Mouse (Mus musculus) intestine, embryonic 16.5 days (tissue): ENCODE results near the gene Tmem170b. TPM values are rescaled to one million over a fixed set of nuclear protein-coding genes. Genes with fewer than 3 reads are reported as not detected.

Experiments used
- ATAC-seq: fragments of 200-750 bp; cut with Nextera tagmentation; 2 replicates; pipeline ENCODE4 v1.8.0; 2017; ENCODE audit warnings: moderate TSS enrichment, moderate library complexity
- H3K27ac ChIP-seq: fragments of 300-500 bp; sonication (generic); 2 replicates; pipeline ENCODE4 v1.5.1; 2014; ENCODE audit warnings: mild to moderate bottlenecking, low read length
- H3K27me3 ChIP-seq: fragments of 300-500 bp; sonication (generic); replicated peaks from 2 replicates; pipeline ENCODE4 v1.6.1; 2014; ENCODE audit warnings: low read length, control low read depth, mixed read lengths; ENCODE audit not compliant: control insufficient read depth, insufficient read depth
- H3K36me3 ChIP-seq: fragments of 300-500 bp; sonication (generic); 2 replicates; pipeline ENCODE4 v1.6.1; 2014; ENCODE audit warnings: low read length, control low read depth; ENCODE audit not compliant: control insufficient read depth, insufficient read depth
- H3K4me1 ChIP-seq: fragments of 300-500 bp; sonication (generic); 2 replicates; pipeline ENCODE4 v1.6.1; 2014; ENCODE audit warnings: low read length, control low read depth, mixed read lengths; ENCODE audit not compliant: control insufficient read depth, insufficient read depth
- H3K4me2 ChIP-seq: fragments of 300-500 bp; sonication (generic); 2 replicates; pipeline ENCODE4 v1.6.1; 2014; ENCODE audit warnings: low read depth, low read length, control low read depth
- H3K4me3 ChIP-seq: fragments of 300-500 bp; sonication (generic); 2 replicates; pipeline ENCODE4 v1.5.1; 2014; ENCODE audit warnings: mild to moderate bottlenecking, low read length
- H3K9ac ChIP-seq: fragments of 300-500 bp; sonication (generic); 2 replicates; pipeline ENCODE4 v1.6.1; 2014; ENCODE audit warnings: low read depth, low read length
- H3K9me3 ChIP-seq: fragments of 300-500 bp; sonication (generic); 2 replicates; pipeline ENCODE4 v1.6.1; 2016; ENCODE audit warnings: low read length, control low read depth; ENCODE audit not compliant: control insufficient read depth
- WGBS: fragments of 180-500 bp; shearing (Covaris S2); extraction: QIAGEN DNeasy Blood & Tissue Kit; methylation state at CpG from one replicate; pipeline ENCODE4 v1.1.7; 2014; 5-methylcytosine and 5-hydroxymethylcytosine counted together
- polyA plus RNA-seq: library from polyadenylated mRNA; unstranded; fragments of >200 nt; fragmentation: Nextera tagmentation; extraction: Ambion mirVana; gene quantifications from 2 replicates; pipeline ENCODE4 v1.2.1, GENCODE M21; 2015

Gene Tmem170b
- polyA plus RNA-seq, 1 experiment from 2014 or later: 10.9 TPM

DNA sequence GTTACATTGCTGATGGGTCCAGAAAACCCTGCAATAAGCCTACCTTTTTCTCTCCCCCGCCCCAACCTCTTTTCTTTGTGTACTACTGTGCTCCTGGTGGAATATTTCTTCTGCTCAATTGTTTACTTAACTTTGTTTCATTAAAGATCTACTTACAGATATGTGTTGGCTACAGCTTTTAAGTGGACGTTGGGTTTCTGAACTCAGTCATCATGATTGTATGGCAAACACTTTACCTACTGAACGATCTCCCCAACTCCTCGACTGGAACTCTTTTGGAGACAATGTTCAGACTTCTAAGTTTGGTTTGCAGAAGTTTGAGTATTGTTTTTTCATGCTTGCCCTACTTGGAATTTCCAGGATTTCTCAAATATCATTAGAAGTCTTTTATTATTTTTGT is 24.6 kb upstream of the Tmem170b start:
- Histone ChIP-seq H3K27ac (no peak overlapping the region), H3K4me2 (no peak overlapping the region), H3K36me3 (no peaks in the 10 kb centered on the region), H3K9me3 (no peaks in the 10 kb centered on the region), H3K9ac (no peak overlapping the region), H3K4me1 (0 out of 2 replicates have a peak, but pooled peaks cover 3% of the 10 kb centered on the region), H3K27me3 (no peaks in the 10 kb centered on the region), H3K4me3 (no peak overlapping the region)
- ATAC-seq: no peak
- WGBS: 59% methylated on average over 4 of the region's 4 CpGs

DNA sequence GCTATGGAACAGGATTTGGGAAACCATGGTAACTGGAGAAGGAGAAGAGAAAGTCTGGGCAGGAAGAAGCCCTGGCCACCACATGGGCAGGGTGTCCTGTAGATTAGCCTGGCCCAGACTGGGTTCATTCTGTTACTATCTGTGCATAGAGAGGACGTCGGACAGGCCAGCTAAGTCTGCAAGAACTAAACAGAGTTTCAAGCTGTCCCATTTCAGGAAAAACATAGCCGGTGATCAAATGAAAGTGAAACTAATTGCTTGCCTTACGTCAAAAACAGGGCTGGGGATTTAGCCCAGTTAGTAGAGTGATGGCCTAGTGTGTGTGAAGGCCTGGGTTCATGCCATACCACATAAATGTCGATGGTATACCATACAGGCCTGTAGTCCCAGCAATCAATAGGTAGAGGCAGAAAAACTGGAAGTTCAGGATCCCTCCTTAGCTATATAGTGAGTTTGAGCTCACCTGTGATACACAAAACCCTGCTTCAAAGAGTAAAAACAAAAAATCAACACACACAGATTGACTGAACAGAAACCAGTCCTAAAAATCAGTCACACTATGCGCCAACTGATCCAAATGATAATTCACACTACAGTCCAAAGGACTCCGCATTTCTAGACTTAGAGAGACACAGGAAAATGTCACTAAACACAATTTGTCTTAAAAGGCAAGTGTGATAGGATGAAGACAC is 21.9 kb upstream of the Tmem170b start:
- Histone ChIP-seq H3K4me2 (peak overlapping the region; percentile 35), H3K27ac (no peak overlapping the region), H3K9ac (no peak overlapping the region; the same call in none of the 2 replicates), H3K9me3 (no peaks in the 10 kb centered on the region), H3K36me3 (no peaks in the 10 kb centered on the region), H3K4me3 (no peak overlapping the region), H3K4me1 (0 out of 2 replicates have a peak, but pooled peaks cover 3% of the 10 kb centered on the region), H3K27me3 (no peaks in the 10 kb centered on the region)
- 66% methylated on average over 7 of the region's 7 CpGs for WGBS
- ATAC-seq: no peak

DNA sequence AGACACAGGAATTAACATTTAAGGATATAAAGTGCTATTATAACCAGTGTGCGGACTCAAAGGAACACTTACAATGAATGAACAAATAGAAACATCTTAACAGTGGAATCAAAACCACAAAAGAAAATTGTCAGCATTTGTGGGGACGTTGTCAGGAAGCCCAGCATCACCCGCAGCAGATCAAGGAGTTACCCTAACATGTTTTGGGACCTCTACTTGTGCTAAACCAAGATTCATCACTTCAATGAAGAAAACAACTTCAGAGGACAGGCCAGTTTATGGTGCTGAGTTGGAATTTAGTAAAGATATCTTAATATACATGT is 21.4 kb upstream of the Tmem170b start:
- no peak overlapping the region for H3K27ac ChIP-seq
- H3K4me2 ChIP-seq: no peak overlapping the region
- H3K9me3 ChIP-seq: no peaks in the 10 kb centered on the region
- no peaks in the 10 kb centered on the region for H3K27me3 ChIP-seq
- no peak overlapping the region for H3K4me3 ChIP-seq
- ATAC-seq: no peak
- H3K9ac ChIP-seq: no peak overlapping the region
- no peaks in the 10 kb centered on the region for H3K36me3 ChIP-seq
- WGBS: 94% methylated on average over 3 of the region's 3 CpGs
- H3K4me1 ChIP-seq: 0 out of 2 replicates have a peak, but pooled peaks cover 3% of the 10 kb centered on the region

DNA sequence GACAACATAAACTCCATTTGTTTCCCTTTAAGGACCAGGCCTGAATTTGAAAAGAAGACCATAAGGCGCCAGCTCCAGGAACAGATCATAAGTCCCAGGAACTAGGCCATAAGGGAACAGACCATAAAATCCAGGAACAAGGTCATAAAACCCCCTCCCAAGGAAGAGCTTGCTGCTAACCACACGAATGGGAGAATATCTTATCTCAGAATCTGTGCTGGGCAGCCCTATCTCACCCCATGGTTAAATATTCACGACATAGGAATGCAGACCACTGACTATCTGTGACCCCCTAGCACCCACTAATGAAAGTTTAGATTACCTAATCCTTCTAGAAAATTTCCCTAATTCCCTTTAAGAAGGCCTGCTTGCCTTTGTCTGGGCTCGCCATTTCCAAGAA is 20.8 kb upstream of the Tmem170b start:
- Histone ChIP-seq H3K4me1 (0 out of 2 replicates have a peak, but pooled peaks cover 3% of the 10 kb centered on the region), H3K27me3 (no peaks in the 10 kb centered on the region), H3K4me3 (no peak overlapping the region), H3K27ac (no peak overlapping the region), H3K4me2 (no peak overlapping the region), H3K9me3 (no peaks in the 10 kb centered on the region), H3K36me3 (no peaks in the 10 kb centered on the region), H3K9ac (no peak overlapping the region)
- WGBS: 56% methylated on average over 4 of the region's 4 CpGs
- ATAC-seq: peak; percentile 66; the same call in 1 of the 2 replicates

DNA sequence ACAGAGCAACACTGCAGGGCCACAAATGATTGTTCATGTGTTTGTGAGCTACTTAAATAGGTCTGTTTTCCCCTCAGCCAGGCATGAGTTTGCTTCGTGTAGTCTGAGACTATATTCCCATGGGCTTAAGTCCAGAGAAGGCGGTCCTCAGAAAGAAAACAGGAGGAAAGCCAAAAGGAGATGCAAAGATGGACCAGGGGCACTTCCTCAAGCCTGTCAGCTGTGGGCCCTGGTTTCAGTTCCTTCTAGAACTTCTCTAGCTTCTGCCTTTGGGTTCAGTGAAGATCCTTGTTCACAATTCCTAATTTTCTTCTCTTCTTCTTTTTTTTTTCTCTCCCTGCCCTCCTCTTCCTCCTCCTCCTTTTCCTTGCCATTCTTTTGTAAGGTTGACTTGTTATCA is 9.0 kb upstream of the Tmem170b start:
- no peaks in the 10 kb centered on the region for H3K36me3 ChIP-seq
- H3K4me3 ChIP-seq: no peak overlapping the region
- 49% methylated on average over 2 of the region's 2 CpGs for WGBS
- H3K4me1 ChIP-seq: no peaks in the 10 kb centered on the region
- H3K27me3 ChIP-seq: no peaks in the 10 kb centered on the region
- no peak overlapping the region for H3K27ac ChIP-seq
- no peak overlapping the region for H3K9ac ChIP-seq
- no peaks in the 10 kb centered on the region for H3K9me3 ChIP-seq
- ATAC-seq: no peak
- no peak overlapping the region for H3K4me2 ChIP-seq

DNA sequence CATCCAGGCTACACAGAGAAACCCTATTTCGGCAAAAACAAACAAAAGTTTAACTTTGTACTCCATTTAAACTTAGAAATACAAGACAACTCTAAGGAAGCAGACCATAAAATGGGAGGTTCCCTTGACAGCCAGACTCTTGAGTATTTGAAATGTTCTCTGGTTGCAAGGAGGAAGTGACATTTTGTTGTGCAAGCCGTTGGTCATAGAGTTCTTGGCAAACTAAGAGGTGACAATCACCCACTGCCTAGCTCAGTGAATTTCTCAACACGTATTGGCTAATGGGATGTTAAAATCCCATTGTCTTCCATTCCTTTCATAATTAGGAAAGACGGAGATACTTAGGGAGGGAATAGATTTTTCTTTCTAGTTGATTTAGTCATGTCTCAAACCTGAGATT is 5.7 kb upstream of the Tmem170b start:
- Histone ChIP-seq H3K9ac (no peak overlapping the region), H3K9me3 (no peaks in the 10 kb centered on the region), H3K27me3 (no peaks in the 10 kb centered on the region), H3K4me2 (no peak overlapping the region), H3K4me3 (no peak overlapping the region), H3K4me1 (0 out of 2 replicates have a peak, but pooled peaks cover 3% of the 10 kb centered on the region), H3K27ac (no peak overlapping the region), H3K36me3 (no peaks in the 10 kb centered on the region)
- 78% methylated on average over 4 of the region's 4 CpGs for WGBS
- no peak for ATAC-seq

DNA sequence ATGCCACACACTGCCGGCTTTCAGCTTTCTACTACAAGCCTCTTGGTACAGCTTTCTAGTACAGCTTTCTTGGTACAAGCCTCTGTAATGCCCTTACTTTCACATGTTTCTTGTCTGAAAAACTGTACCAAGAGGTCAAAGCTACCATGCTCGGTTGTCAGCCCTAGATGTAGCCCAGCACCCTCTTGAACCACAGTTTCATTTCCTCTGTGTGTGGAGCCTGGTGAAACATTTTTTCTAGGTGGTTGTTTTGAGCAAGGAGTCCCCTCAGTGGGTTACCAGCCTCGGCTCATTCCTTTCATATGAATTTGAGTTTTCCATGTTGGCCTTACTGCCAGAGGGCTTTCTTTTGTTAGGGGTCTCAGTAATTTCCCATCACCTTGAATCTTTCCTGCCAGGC is 4.7 kb upstream of the Tmem170b start:
- no peak for ATAC-seq
- Histone ChIP-seq H3K9ac (no peak overlapping the region), H3K27me3 (no peaks in the 10 kb centered on the region), H3K4me3 (no peak overlapping the region), H3K9me3 (no peaks in the 10 kb centered on the region), H3K4me1 (0 out of 2 replicates have a peak, but pooled peaks cover 4% of the 10 kb centered on the region), H3K4me2 (no peak overlapping the region), H3K27ac (no peak overlapping the region), H3K36me3 (no peaks in the 10 kb centered on the region)
- WGBS: 84% methylated on average over 3 of the region's 3 CpGs

DNA sequence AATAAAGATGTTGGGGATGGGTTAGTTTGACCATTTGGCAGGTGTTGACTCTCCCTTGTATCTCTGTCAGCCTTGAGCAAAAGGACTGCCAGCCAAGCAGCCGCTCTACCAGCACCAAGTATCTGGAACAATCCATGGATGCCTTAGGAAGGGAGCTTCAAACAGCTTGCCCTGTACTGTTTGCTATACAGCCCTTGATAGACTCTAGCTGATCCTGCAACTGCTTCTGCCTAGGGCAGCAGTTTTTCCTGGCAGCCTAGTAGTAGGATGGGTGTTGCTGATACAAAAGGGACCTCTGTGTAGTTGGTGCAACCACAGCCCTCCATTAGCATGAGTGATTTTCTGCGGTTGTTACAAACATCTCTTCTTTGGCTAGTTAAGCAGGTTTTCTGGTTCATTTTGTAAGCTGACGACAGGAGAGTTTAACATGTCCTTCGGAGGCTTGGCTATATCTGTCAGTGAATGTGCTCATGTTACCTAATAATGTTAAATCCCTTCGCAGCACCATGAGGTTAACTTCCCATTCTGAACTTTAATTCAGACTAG is 1.7 kb upstream of the Tmem170b start:
- no peak overlapping the region for H3K9ac ChIP-seq
- no peak for ATAC-seq
- H3K4me2 ChIP-seq: no peak overlapping the region
- no peaks in the 10 kb centered on the region for H3K9me3 ChIP-seq
- H3K27me3 ChIP-seq: no peaks in the 10 kb centered on the region
- no peaks in the 10 kb centered on the region for H3K36me3 ChIP-seq
- H3K4me3 ChIP-seq: no peak overlapping the region
- no peak overlapping the region for H3K27ac ChIP-seq
- H3K4me1 ChIP-seq: peaks cover 8% of the 10 kb centered on the region
- 79% methylated on average over 5 of the region's 5 CpGs for WGBS

DNA sequence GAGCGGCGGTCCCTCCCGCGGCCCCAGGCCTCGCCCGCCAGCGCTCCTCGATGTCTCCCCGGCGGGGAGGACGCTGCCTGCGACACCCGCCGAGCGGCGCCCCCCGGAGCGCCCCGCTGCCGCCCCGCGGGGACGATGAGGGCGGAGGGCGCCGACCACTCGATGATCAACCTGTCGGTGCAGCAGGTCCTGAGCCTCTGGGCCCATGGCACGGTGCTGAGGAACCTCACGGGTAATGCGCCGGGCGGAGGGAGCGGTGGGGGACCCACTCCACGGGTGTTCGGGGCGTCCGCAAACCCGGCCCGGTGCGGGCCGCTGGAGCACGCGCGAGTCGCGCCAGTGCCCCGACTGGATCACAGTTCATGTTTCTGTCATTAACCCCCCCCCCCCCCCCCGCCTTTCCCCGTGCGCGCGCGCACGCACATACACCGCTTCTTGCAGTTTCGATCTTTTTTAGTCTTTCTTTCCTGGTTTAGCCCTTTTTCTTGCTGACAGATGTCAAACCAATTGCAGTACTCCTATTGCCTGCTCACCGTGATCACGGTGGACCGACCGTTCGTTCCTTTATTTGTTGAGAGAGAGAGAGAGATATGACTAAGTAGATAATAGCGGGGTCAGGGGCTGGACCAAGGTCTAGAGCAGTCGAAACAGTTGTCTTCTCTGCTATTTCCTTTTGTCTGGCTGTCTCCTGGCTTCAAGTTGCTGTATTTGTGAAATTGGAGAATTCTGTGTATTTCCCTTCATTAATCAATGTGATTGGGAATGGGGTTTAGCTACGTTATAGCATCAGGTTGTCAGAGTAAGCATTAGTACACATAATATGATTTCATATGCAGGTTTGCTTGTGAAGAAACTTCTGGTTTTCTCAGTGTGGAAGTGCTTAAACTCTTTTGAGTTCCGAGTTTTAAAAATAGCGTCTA is 634 bp downstream of the Tmem170b start:
- WGBS: 2% methylated on average over 65 of the region's 67 CpGs
- ATAC-seq: peak; percentile 42

More for the DNA sequence above, 634 bp downstream of the Tmem170b start:
- H3K4me3 ChIP-seq: peak overlapping the region; percentile 93
- no peaks in the 10 kb centered on the region for H3K36me3 ChIP-seq
- no peaks in the 10 kb centered on the region for H3K27me3 ChIP-seq
- peaks cover 8% of the 10 kb centered on the region for H3K4me1 ChIP-seq
- peak overlapping the region; percentile 98 for H3K9ac ChIP-seq
- no peaks in the 10 kb centered on the region for H3K9me3 ChIP-seq
- H3K4me2 ChIP-seq: peak overlapping the region; percentile 65
- peak overlapping the region; percentile 97 for H3K27ac ChIP-seq
